Mouse (Mus musculus) midbrain, embryonic 14.5 days (tissue): ENCODE measurements at regions not wholly inside any gene's neighbourhood (a gene's known extent, or its start where the extent isn't known, plus 50 kb on each side); places are given as distances from the start of the nearest gene placed in this dataset.
A peak's percentile ranks its signal among the peaks of the same experiment; 100 is the strongest.

Source experiments
- ATAC-seq: fragments of 200-750 bp; cut with Nextera tagmentation; 2 replicates; pipeline ENCODE4 v1.8.0; 2017; ENCODE audit warnings: moderate number of reproducible peaks, moderate library complexity; ENCODE audit not compliant: low FRiP score, low TSS enrichment
- DNase-seq: peaks from one replicate; pipeline ENCODE4 v3.0.0-alpha.2; 2015
- H3K27ac ChIP-seq: fragments of 300-500 bp; sonication (generic); replicated peaks from 2 replicates; pipeline ENCODE4 v1.5.1; 2014; ENCODE audit warnings: mild to moderate bottlenecking, low read depth, low read length, moderate library complexity
- H3K27me3 ChIP-seq: fragments of 300-500 bp; sonication (generic); 2 replicates; pipeline ENCODE4 v1.6.1; 2014; ENCODE audit warnings: low read length, control low read depth, mixed read lengths; ENCODE audit not compliant: control insufficient read depth, insufficient read depth
- H3K36me3 ChIP-seq: fragments of 300-500 bp; sonication (generic); 2 replicates; pipeline ENCODE4 v1.6.1; 2014; ENCODE audit warnings: low read length, control low read depth; ENCODE audit not compliant: control insufficient read depth, insufficient read depth
- H3K4me1 ChIP-seq: fragments of 300-500 bp; sonication (generic); 2 replicates; pipeline ENCODE4 v1.6.1; 2014; ENCODE audit warnings: mild to moderate bottlenecking, antibody characterized with exemption, low read length, control low read depth; ENCODE audit not compliant: control insufficient read depth, insufficient read depth
- H3K4me2 ChIP-seq: fragments of 300-500 bp; sonication (generic); 2 replicates; pipeline ENCODE4 v1.6.1; 2014; ENCODE audit warnings: mild to moderate bottlenecking, low read length, moderate library complexity
- H3K4me3 ChIP-seq: fragments of 300-500 bp; sonication (generic); replicated peaks from 2 replicates; pipeline ENCODE4 v1.5.1; 2014; ENCODE audit warnings: low read depth, low read length
- H3K9ac ChIP-seq: fragments of 300-500 bp; sonication (generic); replicated peaks from 2 replicates; pipeline ENCODE4 v1.6.1; 2014; ENCODE audit warnings: mild to moderate bottlenecking, low read length, moderate library complexity
- H3K9me3 ChIP-seq: fragments of 300-500 bp; sonication (generic); 2 replicates; pipeline ENCODE4 v1.6.1; 2016; ENCODE audit warnings: low read length, control low read depth, mixed read lengths; ENCODE audit not compliant: control insufficient read depth
- WGBS: fragments of 180-500 bp; shearing (Covaris S2); extraction: QIAGEN DNeasy Blood & Tissue Kit; methylation state at CpG from one replicate; pipeline ENCODE4 v1.1.7; 2014; 5-methylcytosine and 5-hydroxymethylcytosine counted together

GRCm38 (mm10) chr1:143946933-143947332 lies 57.0 kb downstream of the Rgs2 start:
- Histone ChIP-seq H3K9ac (no peak overlapping the region), H3K4me3 (no peak overlapping the region), H3K36me3 (no peaks in the 10 kb centered on the region), H3K9me3 (no peaks in the 10 kb centered on the region), H3K27ac (no peak overlapping the region), H3K27me3 (no peaks in the 10 kb centered on the region), H3K4me1 (no peaks in the 10 kb centered on the region), H3K4me2 (no peak overlapping the region)
- DNase-seq (no peak), ATAC-seq (no peak)

GRCm38 (mm10) chr1:143941465-143941864 lies 62.5 kb downstream of the Rgs2 start:
- no peak overlapping the region for H3K4me2 ChIP-seq
- no peaks in the 10 kb centered on the region for H3K27me3 ChIP-seq
- H3K4me3 ChIP-seq: no peak overlapping the region
- no peak overlapping the region for H3K27ac ChIP-seq
- no peak overlapping the region for H3K9ac ChIP-seq
- H3K36me3 ChIP-seq: no peaks in the 10 kb centered on the region
- 61% methylated on average over 5 of the region's 5 CpGs for WGBS
- DNase-seq (peak; percentile 65), ATAC-seq (peak; percentile 74)
- H3K9me3 ChIP-seq: no peaks in the 10 kb centered on the region
- H3K4me1 ChIP-seq: peaks cover 5% of the 10 kb centered on the region; the same call in 1 of the 2 replicates

- ATAC-seq (no peak), DNase-seq (peak; percentile 31)
- Histone ChIP-seq H3K27ac (no peak overlapping the region), H3K36me3 (no peaks in the 10 kb centered on the region), H3K4me1 (peaks cover 5% of the 10 kb centered on the region; the same call in 1 of the 2 replicates), H3K9me3 (no peaks in the 10 kb centered on the region), H3K27me3 (no peaks in the 10 kb centered on the region), H3K4me3 (no peak overlapping the region), H3K9ac (no peak overlapping the region), H3K4me2 (no peak overlapping the region)
- 57% methylated on average over 2 of the region's 2 CpGs for WGBS
Measured at GRCm38 (mm10) chr1:143939511-143939910, 64.5 kb downstream of the Rgs2 start.

GRCm38 (mm10) chr1:143938569-143938968 lies 65.4 kb downstream of the Rgs2 start:
- ATAC-seq (peak; percentile 7; the same call in 1 of the 2 replicates), DNase-seq (peak; percentile 71)
- no peaks in the 10 kb centered on the region for H3K27me3 ChIP-seq
- H3K27ac ChIP-seq: peak overlapping the region; percentile 73; the same call in 1 of the 2 replicates
- H3K9ac ChIP-seq: no peak overlapping the region
- H3K4me1 ChIP-seq: peaks cover 5% of the 10 kb centered on the region; the same call in 1 of the 2 replicates
- H3K4me2 ChIP-seq: no peak overlapping the region
- no peaks in the 10 kb centered on the region for H3K9me3 ChIP-seq
- 26% methylated on average over 3 of the region's 3 CpGs for WGBS
- H3K36me3 ChIP-seq: no peaks in the 10 kb centered on the region
- no peak overlapping the region for H3K4me3 ChIP-seq

GRCm38 (mm10) chr1:143930798-143931197 lies 73.2 kb downstream of the Rgs2 start:
- H3K27ac ChIP-seq: no peak overlapping the region
- whole genome bisulfite sequencing: 89% methylated on average over 3 of the region's 3 CpGs
- no peak overlapping the region for H3K4me2 ChIP-seq
- no peaks in the 10 kb centered on the region for H3K4me1 ChIP-seq
- ATAC-seq: no peak
- no peaks in the 10 kb centered on the region for H3K27me3 ChIP-seq
- H3K4me3 ChIP-seq: no peak overlapping the region
- no peaks in the 10 kb centered on the region for H3K36me3 ChIP-seq
- H3K9me3 ChIP-seq: no peaks in the 10 kb centered on the region
- DNase-seq: no peak
- no peak overlapping the region for H3K9ac ChIP-seq

GRCm38 (mm10) chr1:143929567-143930165 lies 74.3 kb downstream of the Rgs2 start:
- Histone ChIP-seq H3K4me3 (no peak overlapping the region), H3K4me2 (no peak overlapping the region), H3K36me3 (no peaks in the 10 kb centered on the region), H3K9ac (no peak overlapping the region), H3K9me3 (no peaks in the 10 kb centered on the region), H3K27me3 (no peaks in the 10 kb centered on the region), H3K27ac (no peak overlapping the region), H3K4me1 (no peaks in the 10 kb centered on the region)
- DNase-seq (no peak), ATAC-seq (no peak)
- WGBS: 76% methylated on average over 5 of the region's 5 CpGs

- 72% methylated on average over 1 of the region's 1 CpGs for WGBS
- Histone ChIP-seq H3K9me3 (no peaks in the 10 kb centered on the region), H3K27ac (no peak overlapping the region), H3K27me3 (no peaks in the 10 kb centered on the region), H3K36me3 (no peaks in the 10 kb centered on the region), H3K9ac (no peak overlapping the region), H3K4me1 (peaks cover 11% of the 10 kb centered on the region), H3K4me2 (no peak overlapping the region), H3K4me3 (no peak overlapping the region)
- no peak for DNase-seq
- ATAC-seq: no peak
Measured at GRCm38 (mm10) chr1:143922499-143922898, 81.5 kb downstream of the Rgs2 start.

GRCm38 (mm10) chr1:143920256-143920655 lies 83.7 kb downstream of the Rgs2 start:
- no peaks in the 10 kb centered on the region for H3K9me3 ChIP-seq
- no peak overlapping the region for H3K9ac ChIP-seq
- peak; percentile 40 for DNase-seq
- no peak overlapping the region for H3K4me3 ChIP-seq
- no peaks in the 10 kb centered on the region for H3K27me3 ChIP-seq
- WGBS: 18% methylated on average over 7 of the region's 7 CpGs
- H3K4me1 ChIP-seq: peaks cover 11% of the 10 kb centered on the region
- no peak overlapping the region; the same call in 1 of the 2 replicates for H3K4me2 ChIP-seq
- peak; percentile 31; the same call in 1 of the 2 replicates for ATAC-seq
- no peak overlapping the region; the same call in 1 of the 2 replicates for H3K27ac ChIP-seq
- no peaks in the 10 kb centered on the region for H3K36me3 ChIP-seq

- Histone ChIP-seq H3K9me3 (no peaks in the 10 kb centered on the region), H3K36me3 (no peaks in the 10 kb centered on the region), H3K9ac (no peak overlapping the region), H3K4me3 (no peak overlapping the region), H3K27ac (no peak overlapping the region), H3K4me2 (no peak overlapping the region), H3K27me3 (no peaks in the 10 kb centered on the region), H3K4me1 (peaks cover 11% of the 10 kb centered on the region)
- 82% methylated on average over 5 of the region's 5 CpGs for WGBS
- ATAC-seq (no peak), DNase-seq (no peak)
Measured at GRCm38 (mm10) chr1:143918949-143919348, 85.0 kb downstream of the Rgs2 start.
